Mouse (Mus musculus) brain, embryonic 14.5 days (tissue): ENCODE results near the gene Fgf11. TPM values are rescaled to one million over a fixed set of nuclear protein-coding genes. Genes with fewer than 3 reads are reported as not detected.

Source experiments
- DNase-seq: peaks from one replicate; pipeline ENCODE4 v3.0.0-alpha.2; 2011; ENCODE audit warnings: low read depth
- CTCF ChIP-seq: fragments of 200-500 bp; IDR thresholded peaks from 2 replicates; pipeline ENCODE4 v1.5.1; 2012; ENCODE audit warnings: inconsistent platforms, mild to moderate bottlenecking, moderate library complexity, borderline replicate concordance; ENCODE audit not compliant: insufficient read depth, insufficient read length; ENCODE audit errors: extremely low read depth
- POLR2A ChIP-seq: fragments of 200-500 bp; IDR thresholded peaks from 2 replicates; pipeline ENCODE4 v1.6.1; 2012; ENCODE audit warnings: mild to moderate bottlenecking, inconsistent platforms, borderline replicate concordance; ENCODE audit not compliant: poor library complexity, insufficient read depth, insufficient read length, severe bottlenecking; ENCODE audit errors: extremely low read depth
- polyA plus RNA-seq: library from polyadenylated mRNA; depleted of rRNA; stranded (reverse); fragments of >200 nt; gene quantifications from 2 replicates; pipeline ENCODE4 v1.2.3, GENCODE M21; 2012

Fgf11 gene
- polyA plus RNA-seq, 1 experiment = 20.4 TPM

DNA sequence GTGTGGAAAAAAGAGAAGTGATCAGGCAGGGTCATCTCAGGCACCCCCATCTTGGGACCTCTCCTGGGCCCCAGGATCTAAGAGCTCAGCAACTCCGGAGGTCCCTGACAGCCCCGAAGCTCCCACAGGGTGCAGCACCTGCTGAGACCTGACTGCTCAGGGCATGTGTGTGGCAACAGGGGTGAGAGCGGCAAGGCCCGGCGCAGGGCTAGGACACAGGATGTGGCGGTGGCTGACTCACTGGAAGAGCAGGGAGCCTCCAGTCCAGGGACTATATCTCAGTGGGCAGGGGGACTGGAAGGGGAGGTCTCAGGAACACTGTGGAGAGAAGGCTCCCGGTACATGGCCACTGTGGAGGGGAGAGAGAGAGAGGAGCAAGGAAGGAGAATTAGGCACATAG lies 3.7 kb downstream of the Fgf11 start:
- no peak for DNase-seq

DNA sequence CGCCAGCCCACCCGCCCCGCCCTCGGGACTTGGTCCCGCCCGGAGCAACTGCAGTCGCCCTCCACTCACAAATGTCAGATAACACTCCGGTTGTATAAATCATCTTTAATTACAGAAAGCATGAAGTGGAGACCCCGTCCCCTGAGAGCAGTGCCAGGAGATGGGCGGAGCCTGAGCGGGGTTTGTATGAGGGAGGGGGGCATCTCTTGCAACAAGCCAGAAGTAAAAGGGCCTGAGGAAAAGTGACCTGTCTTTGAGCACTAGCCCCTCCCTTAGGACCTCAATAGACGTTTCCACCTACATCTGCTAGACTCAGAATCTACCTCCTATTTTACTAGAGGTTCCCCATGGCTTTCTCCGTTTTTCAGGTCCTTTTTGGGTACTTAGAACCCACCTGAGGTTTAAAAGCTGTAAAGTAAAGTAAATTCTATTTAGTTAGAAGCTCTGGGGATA lies 5.6 kb downstream of the Fgf11 start:
- DNase-seq = peak; percentile 17
- TF ChIP-seq CTCF (no peak), POLR2A (no peak)

More for the DNA sequence above, 3.7 kb downstream of the Fgf11 start:
- TF ChIP-seq POLR2A (no peak), CTCF (no peak)

DNA sequence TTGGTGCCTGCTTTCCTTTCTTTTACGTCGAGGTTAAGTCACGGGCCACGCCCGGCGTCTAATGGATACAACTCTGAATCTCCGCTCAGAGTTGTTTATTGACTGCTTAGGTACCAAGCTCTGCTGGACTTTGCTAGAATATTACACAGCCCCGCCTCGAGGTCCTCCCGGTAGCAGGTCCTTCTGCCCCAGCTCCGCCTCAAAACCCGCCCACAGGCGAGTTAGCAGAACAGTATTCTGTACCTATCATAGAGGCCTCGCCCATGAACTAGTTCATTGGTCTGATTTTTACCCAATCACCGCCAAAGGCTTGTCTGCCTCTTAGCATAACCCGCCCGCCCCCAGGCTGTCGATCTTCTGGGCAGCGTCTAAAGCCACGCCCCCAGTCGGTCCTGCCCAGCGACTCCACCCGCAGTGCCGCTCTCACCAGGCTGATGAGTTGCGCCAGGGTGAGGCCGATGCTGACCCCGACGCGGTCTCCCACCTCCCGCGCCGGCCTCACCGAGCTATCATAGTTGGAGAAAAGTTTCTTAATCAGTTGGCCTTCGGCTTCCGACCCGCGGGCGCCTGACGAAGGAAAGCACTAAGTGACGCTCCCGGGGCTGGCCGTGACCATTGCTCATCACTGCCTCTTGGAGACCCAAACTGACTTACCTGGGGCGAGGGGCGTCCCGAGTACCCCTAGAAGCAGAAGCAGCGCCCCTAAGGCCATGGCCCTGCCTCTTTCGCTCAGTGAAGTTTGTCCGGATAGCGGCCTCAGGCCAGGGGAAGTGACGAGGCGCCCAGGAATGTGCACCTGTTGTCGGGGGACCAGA lies 6.3 kb downstream of the Fgf11 start, which contains the start of gene Chrnb1:
Chrnb1 (minus strand) TSS at position 776 of the 815 bp plus-strand sequence.
- no peak for TF ChIP-seq POLR2A
- no peak for TF ChIP-seq CTCF
- peak; percentile 97 for DNase-seq

DNA sequence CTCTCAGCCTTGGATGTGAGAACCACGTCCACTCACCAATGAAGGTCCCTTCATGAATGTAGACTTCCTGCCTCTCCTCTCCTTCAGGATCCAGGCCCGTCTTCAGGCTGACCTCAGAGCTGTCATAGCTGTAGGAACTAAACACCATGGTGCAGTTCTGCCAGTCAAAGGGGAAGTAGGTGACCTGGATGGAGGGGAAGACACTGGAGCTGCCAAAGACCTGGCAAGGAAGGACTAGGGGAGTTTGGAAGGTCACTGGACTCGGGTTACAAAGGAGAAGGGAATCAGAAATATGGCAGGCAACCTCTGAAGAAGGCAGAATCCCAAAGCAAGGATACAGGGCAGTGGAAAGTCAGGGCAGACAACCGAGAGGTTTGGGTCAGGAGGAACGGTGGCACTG lies 8.2 kb downstream of the Fgf11 start:
- DNase-seq = no peak
- no peak for TF ChIP-seq POLR2A
- TF ChIP-seq CTCF = no peak

DNA sequence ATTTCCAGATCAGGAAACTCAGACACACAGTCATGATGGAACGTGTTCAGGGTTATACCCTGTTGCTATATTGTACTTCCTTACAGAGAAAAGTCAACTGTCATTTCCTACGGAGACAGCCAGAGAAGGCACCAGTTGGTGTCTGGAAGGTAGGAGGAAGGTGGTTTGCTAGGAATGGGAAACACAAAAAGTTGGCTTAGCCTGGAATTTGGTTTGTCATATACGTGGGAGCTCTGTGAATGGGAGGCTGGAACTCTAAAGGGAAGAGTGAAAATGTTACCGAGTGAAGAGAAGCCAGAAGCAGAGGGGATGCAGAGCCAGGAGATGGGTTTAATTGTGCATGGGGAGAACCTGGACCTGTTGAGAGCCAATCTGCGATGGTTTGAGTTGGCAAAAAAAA lies 10.2 kb downstream of the Fgf11 start:
- no peak for DNase-seq
- TF ChIP-seq CTCF = no peak
- TF ChIP-seq POLR2A = no peak

DNA sequence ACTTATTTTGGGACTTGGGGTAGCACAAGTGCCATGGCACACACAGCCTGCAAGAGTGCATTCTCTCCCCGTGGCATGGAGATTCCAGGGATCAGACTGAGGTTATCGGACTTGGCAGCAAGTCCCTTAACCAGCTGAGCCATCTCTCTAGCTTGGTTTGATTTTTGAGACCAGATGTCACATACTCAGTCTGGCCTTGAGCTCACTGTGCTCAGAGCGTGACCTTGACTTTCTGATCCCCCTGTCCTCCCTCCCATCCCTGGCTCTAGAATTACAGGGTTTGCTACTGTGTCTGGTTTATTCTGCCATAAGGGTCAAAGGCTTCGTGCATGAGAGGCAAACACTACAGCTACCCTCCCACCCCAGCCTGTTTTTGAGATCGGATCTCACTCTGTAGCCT lies 12.2 kb downstream of the Fgf11 start:
- TF ChIP-seq POLR2A (no peak), CTCF (no peak)
- no peak for DNase-seq

DNA sequence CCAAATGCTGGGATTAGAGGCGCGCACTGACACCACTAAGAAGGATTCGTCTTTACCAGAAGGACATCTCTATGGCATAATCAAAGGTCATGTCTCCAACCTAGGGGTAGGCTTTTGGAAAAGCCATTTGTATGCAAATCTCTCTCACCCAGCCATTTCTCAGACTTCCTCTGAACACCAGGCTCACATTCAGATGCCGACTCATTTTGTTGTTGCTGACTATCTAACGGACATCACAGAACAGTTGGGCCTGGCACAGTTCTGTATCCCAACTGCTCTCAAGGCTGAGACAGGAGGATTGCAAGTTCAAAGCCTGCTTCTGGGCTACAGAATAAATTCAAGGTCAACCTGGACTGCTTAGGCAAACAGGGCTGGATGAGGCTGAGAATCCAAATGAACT lies 14.4 kb downstream of the Fgf11 start:
- TF ChIP-seq CTCF = no peak
- TF ChIP-seq POLR2A = no peak
- DNase-seq = no peak

DNA sequence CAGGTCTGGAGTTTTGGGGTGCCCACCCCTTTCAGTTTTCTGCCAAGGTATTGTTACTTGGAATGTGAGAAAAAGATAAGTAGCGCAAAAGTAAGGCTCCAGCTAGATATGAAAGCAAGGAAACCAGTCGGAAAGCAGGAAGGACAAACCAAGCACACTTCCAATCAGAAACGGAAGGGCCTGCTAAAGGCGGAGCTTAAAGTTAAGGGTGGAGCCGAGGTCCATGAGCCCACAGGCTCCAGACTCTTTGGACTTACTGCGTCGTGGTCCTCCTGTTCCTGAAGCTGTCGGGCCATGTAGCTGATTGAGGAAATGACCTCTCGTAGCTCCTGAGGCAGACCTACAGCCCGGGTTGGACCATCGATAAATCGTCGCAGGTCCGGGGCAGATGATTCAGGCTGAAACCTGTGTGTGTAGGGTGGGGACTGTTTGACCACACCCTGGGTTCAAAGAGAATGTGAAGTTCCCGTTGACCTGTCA lies 16.8 kb downstream of the Fgf11 start:
- DNase-seq = no peak
- TF ChIP-seq POLR2A = no peak
- TF ChIP-seq CTCF = no peak

DNA sequence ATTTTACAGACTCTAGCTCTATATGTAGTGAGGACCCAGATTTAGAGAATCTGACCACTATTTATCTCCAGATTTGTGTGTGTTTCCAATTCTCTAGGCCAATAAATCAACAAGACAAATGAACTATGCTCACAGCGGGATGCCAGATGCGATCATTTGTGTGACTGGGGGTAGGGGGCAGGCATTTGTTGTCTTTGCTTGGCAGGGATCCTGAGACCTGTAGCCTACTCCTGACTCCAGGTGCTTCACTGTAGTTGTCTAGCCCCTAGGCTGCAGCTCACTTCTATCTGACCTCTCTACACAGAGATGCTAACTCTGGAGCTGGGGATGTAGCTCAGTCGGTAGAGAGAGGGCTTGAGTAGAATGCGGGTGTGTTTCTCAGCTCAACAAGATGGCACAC lies 19.8 kb downstream of the Fgf11 start:
- TF ChIP-seq CTCF = no peak
- TF ChIP-seq POLR2A = no peak
- DNase-seq = no peak

DNA sequence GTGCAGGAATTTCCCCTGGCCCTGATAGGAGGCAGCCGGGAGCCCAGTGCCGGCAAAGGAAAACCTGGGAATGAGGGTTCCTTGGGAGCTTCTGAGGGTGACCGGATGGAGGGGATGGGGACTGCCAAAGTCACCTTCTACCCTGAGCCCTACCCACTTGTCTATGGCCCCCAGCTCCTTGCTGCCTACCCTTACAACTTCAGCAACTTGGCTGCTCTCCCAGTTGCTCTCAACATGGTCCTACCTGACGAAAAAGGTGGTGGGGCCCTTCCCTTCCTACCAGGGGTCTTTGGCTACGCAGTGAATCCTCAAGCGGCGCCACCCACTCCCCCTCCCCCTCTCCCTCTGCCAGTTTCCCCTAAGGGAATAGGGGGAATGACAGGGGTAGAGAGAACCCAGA lies 22.7 kb downstream of the Fgf11 start:
- no peak for DNase-seq
- no peak for TF ChIP-seq CTCF
- no peak for TF ChIP-seq POLR2A

DNA sequence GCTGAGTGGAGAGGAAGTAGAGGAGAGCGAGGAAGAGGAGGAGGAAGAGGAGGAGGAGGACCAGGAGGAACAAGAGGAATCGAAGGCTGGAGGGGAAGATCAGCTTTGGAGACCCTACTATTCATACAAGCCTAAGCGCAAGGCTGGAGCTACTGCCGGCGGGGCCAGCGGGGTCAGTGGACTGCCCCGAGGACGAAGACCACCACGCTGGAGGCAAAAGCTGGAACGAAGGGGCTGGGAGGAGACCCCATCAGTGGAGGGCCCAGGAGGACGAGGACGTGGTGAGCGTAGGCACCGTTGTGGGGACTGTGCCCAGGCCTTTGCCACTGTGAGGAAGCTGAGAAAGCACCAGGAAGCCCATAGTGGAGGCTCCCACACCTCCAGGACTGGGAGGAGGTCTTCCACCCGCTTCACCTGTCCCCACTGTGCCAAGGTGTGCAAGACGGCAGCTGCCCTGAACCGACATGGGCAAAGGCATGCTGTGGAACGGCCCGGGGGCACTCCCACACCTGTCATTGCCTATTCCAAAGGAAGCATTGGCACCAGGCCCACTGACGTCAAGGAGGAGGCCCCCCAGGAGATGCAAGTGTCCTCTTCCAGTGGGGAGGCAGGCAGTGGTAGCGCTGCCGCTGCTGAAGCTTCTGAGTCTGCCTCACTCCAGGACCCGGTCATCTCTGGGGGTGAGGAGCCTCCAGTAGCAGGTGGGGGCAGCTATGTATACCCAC lies 23.2 kb downstream of the Fgf11 start:
- no peak for TF ChIP-seq CTCF
- TF ChIP-seq POLR2A = no peak
- no peak for DNase-seq
